Mouse (Mus musculus) urinary bladder, postnatal 36 days (tissue): Measurements from ENCODE around the gene Il11ra1.
"Not testable (repeated sequence)": the region's sequence is repeated elsewhere in the genome, so short reads cannot be mapped to it uniquely, and the experiment has no call there.

Experiments used
- DNase-seq, 2 experiments: peaks; one replicate each; pipeline ENCODE4 v3.0.0; 2022; ENCODE audit warnings: low spot score in 2 of 2, mixed read lengths in 1 of 2

Gene Il11ra1

GRCm38 (mm10) chr4:41782711-41783110 is 82.9 kb downstream of the Il11ra1 start:
- not testable (repeated sequence) for DNase-seq

- DNase-seq, result not testable (repeated sequence)
These were observed 83.4 kb downstream of the Il11ra1 start for GRCm38 (mm10) chr4:41783197-41783596.
